Mouse (Mus musculus): ENCODE measurements at regions not wholly inside any gene's neighbourhood (a gene's known extent, or its start where the extent isn't known, plus 50 kb on each side); places are given as distances from the start of the nearest gene placed in this dataset.

DNA sequence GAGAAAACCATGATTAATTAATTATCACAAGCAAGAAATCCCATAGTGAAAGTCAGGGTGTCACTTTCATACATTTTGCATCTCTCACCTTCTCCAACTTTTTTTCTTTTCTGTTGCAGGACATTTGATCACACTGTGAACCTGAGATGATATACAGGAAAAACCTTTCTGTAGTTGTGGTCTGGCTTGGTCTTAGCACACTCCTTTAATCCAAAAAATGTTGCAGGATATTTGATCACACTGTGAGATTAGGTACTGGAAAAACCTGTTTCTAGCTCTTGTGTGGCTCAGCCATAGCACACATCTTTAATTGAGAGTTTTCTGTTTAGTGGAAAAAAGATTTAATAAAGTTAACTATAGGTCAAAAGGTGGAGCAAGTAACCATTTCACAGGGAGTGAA lies 645.6 kb upstream of the Zfp804a start:
- no peak for DNase-seq

DNA sequence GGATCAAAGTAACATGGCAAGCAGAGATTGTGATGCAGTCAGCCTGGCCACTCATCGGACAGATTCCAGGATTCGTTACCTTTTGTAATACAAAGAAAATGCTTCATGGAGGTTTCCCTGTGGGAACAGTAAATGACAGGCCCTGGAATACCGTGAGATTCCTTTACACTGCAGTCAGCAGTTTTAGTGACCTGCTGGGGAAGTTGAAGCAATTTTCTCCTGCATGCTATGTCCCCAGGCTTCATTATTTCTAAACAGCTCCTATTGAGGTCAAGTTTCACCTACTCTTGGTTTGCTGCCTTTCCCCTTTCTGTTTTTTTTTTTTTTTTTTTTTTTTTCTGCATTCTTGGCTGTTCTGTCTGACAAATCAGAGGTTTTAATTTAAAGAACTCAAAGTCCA lies 641.3 kb upstream of the Zfp804a start:
- no peak for DNase-seq

DNA sequence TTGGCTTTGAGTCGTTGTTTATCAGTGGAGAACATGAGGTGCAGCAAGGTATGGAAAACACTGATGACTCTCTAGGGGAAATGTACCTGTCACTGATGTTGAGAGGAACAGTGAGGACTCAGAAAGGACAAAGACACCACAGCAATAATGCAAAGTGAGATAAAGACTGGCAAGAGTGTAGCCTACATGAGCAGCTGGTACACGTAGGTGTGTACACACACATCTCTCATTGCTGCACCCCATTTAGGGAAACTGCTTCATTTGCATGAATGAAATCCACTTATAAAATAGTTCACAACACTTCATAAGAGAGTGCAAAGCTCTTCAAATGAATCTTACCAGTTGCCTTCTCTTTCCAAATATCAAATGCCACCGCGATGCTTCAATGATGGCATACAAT lies 621.6 kb upstream of the Zfp804a start:
- DNase-seq = no peak

DNA sequence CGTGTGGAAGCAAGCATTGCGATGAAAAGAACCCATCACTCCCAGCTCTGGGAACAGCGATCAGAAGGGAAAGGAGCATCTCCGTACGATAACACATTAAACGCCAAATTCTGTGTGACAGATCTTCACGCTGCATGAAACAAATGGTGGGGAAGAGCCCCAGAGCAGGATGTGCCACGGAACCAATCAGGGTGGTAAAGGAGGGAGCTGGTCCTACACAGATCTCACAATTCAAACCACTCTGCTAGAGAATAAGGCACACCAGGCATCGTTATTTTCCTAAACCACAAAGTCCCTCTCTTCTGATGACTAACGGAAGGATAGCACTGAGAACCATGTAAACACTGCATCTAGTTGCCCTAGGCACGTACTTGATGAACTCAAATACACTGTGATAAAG lies 613.9 kb upstream of the Zfp804a start:
- no peak for DNase-seq

DNA sequence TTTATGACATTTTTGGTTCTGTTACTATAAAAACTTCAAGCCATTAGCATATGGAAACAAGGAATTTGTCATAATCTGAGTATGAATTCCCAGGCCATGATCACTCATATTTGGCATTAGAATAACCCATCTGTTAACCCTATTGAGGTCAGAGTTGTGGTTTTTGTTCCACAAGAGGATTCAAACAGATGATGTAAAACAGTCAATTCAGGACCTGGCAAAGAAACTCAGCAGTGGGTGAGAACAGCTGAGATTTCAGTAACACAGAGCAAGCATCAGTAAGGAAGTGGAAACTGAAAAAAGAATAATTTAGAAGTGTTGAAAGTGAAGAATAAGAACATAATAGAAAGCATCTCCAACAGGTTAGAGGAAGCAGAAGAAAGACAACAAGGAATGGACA lies 612.1 kb upstream of the Zfp804a start:
- no peak for DNase-seq

DNA sequence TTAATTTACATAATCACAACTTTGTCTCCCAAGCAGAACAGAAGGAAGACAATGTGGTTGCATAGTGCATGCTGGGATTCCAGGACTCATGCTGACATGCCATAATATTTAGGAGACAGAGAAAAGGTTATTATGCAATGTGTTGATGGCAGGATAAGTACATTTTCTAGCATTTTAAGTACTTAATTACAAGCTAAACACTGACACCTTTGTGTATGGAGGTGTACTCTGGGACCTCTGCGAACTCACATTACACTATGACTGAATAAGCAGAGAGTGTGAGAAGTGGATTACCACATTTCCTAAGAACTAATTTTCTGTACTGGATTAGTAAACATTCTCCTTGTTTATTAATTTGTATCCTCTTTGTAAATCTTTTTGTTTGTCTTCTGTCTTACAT lies 602.5 kb upstream of the Zfp804a start:
- DNase-seq = no peak

DNA sequence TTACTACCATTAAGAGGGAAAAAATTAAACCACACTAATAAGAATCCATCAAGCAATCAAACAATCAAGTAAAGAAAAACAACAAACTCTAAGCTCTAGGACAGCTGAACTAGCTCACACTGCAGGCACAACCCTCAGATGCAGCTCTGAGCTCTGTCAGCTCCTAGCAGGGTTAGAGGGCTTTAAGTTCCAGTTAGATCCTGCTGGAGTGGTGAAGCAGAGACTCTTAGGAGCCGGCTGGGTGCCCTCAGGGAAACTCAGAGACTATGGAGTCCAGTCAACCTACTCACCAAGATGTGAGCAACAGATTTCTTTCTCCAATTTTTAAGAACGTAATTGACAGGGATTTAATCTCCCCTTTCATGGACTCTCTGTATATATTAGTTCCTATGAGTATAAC lies 564.2 kb upstream of the Zfp804a start:
- DNase-seq = no peak

DNA sequence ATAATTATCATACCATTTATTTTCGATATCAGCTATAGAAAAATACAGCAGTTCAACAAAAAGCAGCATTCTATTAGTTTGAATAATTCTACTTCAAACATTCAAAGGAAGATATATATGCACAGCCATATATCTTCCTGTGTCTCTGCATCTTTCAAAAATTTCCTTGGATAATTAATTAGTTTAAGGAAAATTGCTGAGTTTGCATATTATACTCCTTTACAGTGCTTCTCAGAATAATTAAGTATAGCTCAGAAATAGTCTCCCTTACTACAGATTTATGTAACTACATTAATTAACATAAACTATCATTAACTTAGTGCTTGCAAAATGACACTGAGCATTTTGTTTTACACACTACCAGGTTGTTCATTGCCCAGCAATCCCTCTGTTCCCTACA lies 546.0 kb upstream of the Zfp804a start:
- DNase-seq = no peak

DNA sequence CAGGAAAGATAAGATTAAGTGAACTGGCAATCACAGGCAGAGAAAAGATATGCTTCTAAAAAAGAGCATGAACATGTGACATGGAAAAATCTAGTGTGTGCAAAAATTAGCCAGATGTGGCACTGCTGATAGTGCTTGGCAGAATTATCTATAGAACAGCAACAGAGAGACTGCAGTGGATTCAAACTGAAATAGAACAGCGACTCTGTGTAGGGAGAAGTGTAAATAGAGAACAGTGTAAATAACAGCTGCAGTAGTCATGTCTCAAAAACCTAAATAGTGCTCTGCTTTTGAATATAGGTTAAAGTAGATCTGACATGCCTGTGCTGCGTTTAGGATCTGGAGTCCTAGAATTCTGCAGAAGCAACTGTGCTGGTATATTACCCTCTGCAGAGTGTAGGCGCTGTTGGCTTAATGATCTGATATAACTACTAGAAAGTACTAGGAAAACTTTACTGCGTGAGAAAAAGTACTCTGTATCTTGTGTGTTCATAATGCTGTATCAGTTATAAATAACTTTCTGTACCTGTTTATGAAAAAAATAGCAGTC lies 539.9 kb upstream of the Zfp804a start:
- DNase-seq = no peak

DNA sequence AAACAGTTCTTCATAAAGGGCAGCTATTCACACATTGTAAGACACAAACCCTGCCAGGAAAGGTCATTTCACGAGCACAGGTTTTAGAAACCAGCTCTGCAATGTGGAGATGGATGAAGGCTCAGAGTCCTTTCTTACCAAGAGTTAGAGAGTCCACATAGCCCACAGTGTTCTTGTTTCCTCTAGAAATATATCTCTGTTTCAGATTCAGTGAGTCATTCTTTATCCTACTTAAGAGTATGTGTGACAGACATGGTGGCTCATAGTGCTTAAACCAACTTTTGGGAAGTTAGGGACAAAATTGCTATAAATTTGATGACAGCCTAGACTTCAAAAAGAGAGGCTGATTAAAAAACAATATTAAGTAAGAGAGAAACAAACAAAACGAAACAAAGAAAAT lies 514.9 kb upstream of the Zfp804a start:
- DNase-seq = no peak

DNA sequence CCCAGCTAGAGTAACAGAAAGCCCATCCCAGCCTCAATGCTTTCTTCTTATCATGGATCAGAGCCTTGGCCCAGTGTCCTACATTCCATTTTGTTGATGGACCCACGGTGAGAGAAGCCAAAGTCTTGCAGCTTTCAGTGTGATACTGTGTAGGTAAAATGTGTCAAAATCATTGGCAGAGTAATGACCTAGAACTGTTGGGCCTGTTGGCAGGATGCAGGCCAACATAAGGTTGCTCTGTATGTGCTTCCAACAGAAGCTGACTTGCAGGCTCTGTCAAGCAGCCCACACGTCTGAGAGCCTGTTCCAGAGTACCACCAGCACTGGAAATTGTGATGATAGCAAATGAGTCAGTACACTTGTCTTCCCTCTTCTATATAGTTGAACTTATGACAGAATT lies 503.9 kb upstream of the Zfp804a start:
- peak; percentile 1 for DNase-seq

DNA sequence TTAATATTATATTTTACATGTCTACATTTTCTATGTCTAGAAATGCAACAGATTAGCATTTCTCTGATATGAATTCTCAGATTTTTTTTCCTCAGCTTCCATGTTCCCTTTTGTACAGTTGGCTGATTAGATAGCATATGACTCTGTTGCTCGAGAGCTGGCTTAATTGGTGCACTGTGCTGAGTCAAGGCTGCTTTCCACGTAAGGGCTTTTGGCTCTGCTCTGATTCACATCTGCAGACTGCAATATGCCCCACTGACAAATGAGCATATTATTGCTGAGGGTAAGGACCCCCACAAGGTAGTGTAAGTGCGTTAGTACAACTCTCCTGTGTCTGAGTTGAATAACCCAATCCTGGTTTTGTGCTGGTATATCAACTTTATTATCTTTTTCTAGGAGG lies 470.9 kb upstream of the Zfp804a start:
- DNase-seq = no peak
